Mouse (Mus musculus) stomach, embryonic 16.5 days (tissue): Measurements from ENCODE around the gene Nt5e. TPM values are rescaled to one million over a fixed set of nuclear protein-coding genes. Genes with fewer than 3 reads are reported as not detected.

Source experiments
- ATAC-seq: fragments of 200-750 bp; cut with Nextera tagmentation; 2 replicates; pipeline ENCODE4 v1.8.0; 2017; ENCODE audit warnings: moderate number of reproducible peaks, moderate TSS enrichment; ENCODE audit not compliant: insufficient read depth, low FRiP score
- H3K27ac ChIP-seq: fragments of 300-500 bp; sonication (generic); 2 replicates; pipeline ENCODE4 v1.5.1; 2014; ENCODE audit warnings: low read length
- H3K27me3 ChIP-seq: fragments of 300-500 bp; sonication (generic); 2 replicates; pipeline ENCODE4 v1.6.1; 2014; ENCODE audit warnings: low read length, control low read depth, mixed read lengths; ENCODE audit not compliant: control insufficient read depth, insufficient read depth
- H3K36me3 ChIP-seq: fragments of 300-500 bp; sonication (generic); 2 replicates; pipeline ENCODE4 v1.6.1; 2014; ENCODE audit warnings: low read length; ENCODE audit not compliant: control insufficient read depth, insufficient read depth
- H3K4me1 ChIP-seq: fragments of 300-500 bp; sonication (generic); 2 replicates; pipeline ENCODE4 v1.6.1; 2014; ENCODE audit warnings: low read length, control low read depth, mixed read lengths; ENCODE audit not compliant: control insufficient read depth, insufficient read depth
- H3K4me2 ChIP-seq: fragments of 300-500 bp; sonication (generic); 2 replicates; pipeline ENCODE4 v1.6.1; 2014; ENCODE audit warnings: low read depth, low read length, mixed read lengths
- H3K4me3 ChIP-seq: fragments of 300-500 bp; sonication (generic); replicated peaks from 2 replicates; pipeline ENCODE4 v1.5.1; 2014; ENCODE audit warnings: mild to moderate bottlenecking, low read length
- H3K9ac ChIP-seq: fragments of 300-500 bp; sonication (generic); 2 replicates; pipeline ENCODE4 v1.6.1; 2014; ENCODE audit warnings: low read length
- H3K9me3 ChIP-seq: fragments of 300-500 bp; sonication (generic); replicated peaks from 2 replicates; pipeline ENCODE4 v1.6.1; 2016; ENCODE audit warnings: low read length, control low read depth; ENCODE audit not compliant: control insufficient read depth
- WGBS: fragments of 180-500 bp; shearing (Covaris S2); extraction: QIAGEN DNeasy Blood & Tissue Kit; methylation state at CpG from one replicate; pipeline ENCODE4 v1.1.7; 2014; 5-methylcytosine and 5-hydroxymethylcytosine counted together
- polyA plus RNA-seq: library from polyadenylated mRNA; unstranded; fragments of >200 nt; fragmentation: Nextera tagmentation; extraction: Ambion mirVana; gene quantifications from 2 replicates; pipeline ENCODE4 v1.2.1, GENCODE M21; 2015

The Nt5e gene
- polyA plus RNA-seq, 1 experiment from 2014 or later: 6.5 TPM

DNA sequence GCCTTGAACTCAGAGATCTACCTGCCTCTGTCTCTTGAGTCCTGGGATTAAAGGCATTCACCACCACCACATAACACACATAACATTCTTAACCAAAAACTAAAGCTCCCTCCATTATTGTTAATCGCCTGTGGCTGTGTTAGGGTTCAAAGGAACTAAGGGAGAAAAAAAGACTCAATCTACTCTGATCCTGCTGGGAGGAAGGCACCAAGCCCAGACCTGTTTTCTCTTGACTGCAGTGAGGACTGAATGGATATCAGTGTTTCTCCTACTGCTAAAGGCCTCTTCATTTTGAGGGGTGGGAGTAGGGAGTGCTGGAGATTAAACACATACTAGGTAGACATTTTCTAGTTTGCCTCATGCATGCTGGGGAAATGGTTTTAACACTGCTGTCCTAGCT lies 40.8 kb downstream of the Nt5e start:
- Histone ChIP-seq H3K36me3 (no peaks in the 10 kb centered on the region), H3K9me3 (no peaks in the 10 kb centered on the region), H3K27me3 (no peaks in the 10 kb centered on the region), H3K27ac (no peak overlapping the region), H3K9ac (no peak overlapping the region), H3K4me3 (no peak overlapping the region), H3K4me2 (no peak overlapping the region), H3K4me1 (no peaks in the 10 kb centered on the region)
- WGBS: 70% methylated on average over 1 of the region's 1 CpGs
- no peak for ATAC-seq

DNA sequence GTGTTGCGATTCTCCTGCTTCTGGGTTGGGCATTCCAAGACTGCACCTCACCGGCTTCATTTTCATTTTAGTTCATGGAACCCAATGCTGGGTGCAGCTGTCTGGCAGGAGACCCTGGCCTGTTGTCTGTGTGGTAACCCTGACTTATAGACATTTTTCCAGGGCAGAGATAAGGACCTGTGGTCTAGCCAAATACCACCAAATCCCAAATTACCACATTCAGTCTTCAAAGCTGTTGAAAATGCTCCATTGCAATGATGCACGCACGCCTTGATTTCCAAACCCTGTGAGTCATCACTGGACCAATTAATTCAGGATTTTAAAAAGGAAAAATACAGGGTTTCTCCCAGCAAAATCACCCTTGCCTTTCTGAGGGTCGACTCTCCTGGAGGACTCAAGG lies 41.5 kb downstream of the Nt5e start:
- no peaks in the 10 kb centered on the region for H3K4me1 ChIP-seq

DNA sequence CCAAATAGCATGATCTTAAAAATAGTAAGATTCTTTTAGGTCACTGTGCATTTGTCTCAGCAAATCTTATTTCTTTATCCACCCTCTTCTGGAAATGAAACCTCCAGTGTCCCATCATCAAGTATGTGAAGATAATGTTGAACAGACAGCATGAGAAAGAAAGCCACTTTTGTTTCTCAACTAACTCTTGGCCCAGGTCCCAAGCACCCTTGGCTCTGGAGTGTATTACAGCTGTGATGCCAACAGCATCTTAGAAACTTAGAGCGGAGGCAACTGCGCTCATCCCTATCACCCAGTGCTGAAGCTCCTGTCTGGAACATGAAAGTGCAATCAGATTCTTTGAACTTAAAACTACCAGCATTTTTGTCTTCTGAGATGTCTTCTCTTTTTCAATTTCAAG lies 42.7 kb downstream of the Nt5e start:
- Histone ChIP-seq H3K9ac (no peak overlapping the region), H3K36me3 (no peaks in the 10 kb centered on the region)
- 93% methylated on average over 2 of the region's 2 CpGs for WGBS

More for the DNA sequence above, 41.5 kb downstream of the Nt5e start:
- no peak overlapping the region for H3K27ac ChIP-seq
- H3K9me3 ChIP-seq: no peaks in the 10 kb centered on the region
- WGBS: 89% methylated on average over 5 of the region's 5 CpGs
- no peaks in the 10 kb centered on the region for H3K36me3 ChIP-seq
- ATAC-seq: no peak
- no peak overlapping the region for H3K9ac ChIP-seq
- no peaks in the 10 kb centered on the region for H3K27me3 ChIP-seq
- H3K4me2 ChIP-seq: no peak overlapping the region
- no peak overlapping the region for H3K4me3 ChIP-seq

DNA sequence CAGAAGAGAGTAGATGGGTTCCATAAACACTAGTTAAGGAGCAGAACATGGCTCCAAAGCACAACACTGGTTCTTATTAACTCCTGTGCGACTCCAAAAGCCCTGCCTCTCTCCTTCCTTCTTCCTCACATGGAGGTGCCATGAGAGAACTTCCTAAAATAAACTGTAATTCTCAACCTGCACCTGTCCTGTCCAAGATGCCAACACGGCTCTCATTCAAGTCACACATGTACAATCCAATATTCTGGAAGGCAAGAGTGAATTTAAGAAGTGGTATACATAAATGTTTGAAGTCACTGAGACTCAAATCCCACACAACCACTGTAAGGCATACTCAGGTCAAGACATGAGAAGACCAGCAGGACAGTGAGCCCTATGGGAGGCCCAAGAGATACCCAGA lies 44.2 kb downstream of the Nt5e start:
- no peak for ATAC-seq
- WGBS: 85% methylated on average over 2 of the region's 2 CpGs
- no peak overlapping the region for H3K4me2 ChIP-seq
- no peaks in the 10 kb centered on the region for H3K36me3 ChIP-seq
- no peaks in the 10 kb centered on the region for H3K9me3 ChIP-seq
- H3K27ac ChIP-seq: no peak overlapping the region
- no peak overlapping the region for H3K4me3 ChIP-seq
- no peak overlapping the region for H3K9ac ChIP-seq
- H3K4me1 ChIP-seq: no peaks in the 10 kb centered on the region
- no peaks in the 10 kb centered on the region for H3K27me3 ChIP-seq

More for the DNA sequence above, 42.7 kb downstream of the Nt5e start:
- Histone ChIP-seq H3K27me3 (no peaks in the 10 kb centered on the region), H3K4me3 (no peak overlapping the region), H3K4me2 (no peak overlapping the region), H3K9me3 (no peaks in the 10 kb centered on the region), H3K4me1 (no peaks in the 10 kb centered on the region), H3K27ac (no peak overlapping the region)
- ATAC-seq: no peak

DNA sequence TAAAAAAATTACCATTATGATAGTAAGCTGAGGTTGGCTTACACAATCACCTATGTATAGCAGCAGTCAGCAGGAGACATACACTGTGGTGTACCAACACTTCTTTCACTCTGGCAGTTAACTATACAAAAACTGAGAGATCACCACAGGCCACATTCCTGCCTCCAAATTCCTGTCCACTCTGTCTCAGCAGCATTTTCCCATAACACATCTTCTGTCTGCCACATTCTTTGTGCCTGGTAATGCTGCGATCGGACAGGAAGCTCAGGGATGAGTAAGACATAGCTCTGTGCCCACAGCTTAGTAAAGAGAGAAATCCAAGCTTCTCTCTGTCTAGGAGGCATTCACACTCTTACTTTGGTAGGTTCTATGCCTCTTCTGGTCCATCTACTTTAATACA lies 46.0 kb downstream of the Nt5e start:
- Histone ChIP-seq H3K27me3 (no peaks in the 10 kb centered on the region), H3K9ac (no peak overlapping the region), H3K4me3 (no peak overlapping the region), H3K4me2 (no peak overlapping the region), H3K9me3 (no peaks in the 10 kb centered on the region), H3K36me3 (no peaks in the 10 kb centered on the region), H3K27ac (no peak overlapping the region), H3K4me1 (no peaks in the 10 kb centered on the region)
- ATAC-seq: no peak
- 79% methylated on average over 2 of the region's 2 CpGs for WGBS

DNA sequence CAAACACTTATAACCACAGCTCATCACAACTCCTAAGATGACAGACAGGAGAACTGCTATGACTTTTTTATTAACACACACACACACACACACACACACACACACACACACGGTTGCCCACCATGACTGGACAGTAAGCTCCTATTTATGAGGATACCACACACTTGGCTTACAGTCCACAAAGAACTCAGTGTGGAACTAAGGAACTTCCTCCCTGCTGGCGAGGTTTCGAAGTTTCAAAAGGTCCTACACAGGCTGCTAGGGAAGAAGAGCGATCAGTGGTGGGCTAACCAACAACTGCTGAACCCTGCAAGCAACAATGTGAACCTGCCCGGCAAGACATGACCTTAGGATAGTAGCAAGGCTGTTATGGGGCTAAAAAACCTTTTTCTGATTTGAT lies 50.5 kb downstream of the Nt5e start:
- 85% methylated on average over 5 of the region's 5 CpGs for WGBS
- no peak overlapping the region for H3K4me3 ChIP-seq

DNA sequence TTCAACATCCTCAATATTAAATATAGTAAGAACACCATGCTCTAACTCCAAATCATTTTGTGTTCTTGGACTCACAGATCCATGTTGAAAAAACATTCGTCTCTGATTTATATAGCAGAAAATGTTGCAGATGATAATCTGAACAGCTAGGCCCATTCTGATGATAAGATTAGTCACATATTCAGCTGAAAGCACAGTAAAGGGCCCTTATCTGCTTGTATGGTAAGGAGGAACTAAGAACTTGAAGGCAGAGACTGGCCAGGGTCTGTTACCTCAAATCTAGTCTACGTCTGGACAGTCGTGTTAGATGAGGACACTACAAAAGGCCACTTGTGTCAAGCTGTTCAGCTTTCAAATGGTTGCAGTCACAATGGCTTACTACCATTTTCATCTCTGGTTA lies 52.1 kb downstream of the Nt5e start:
- Histone ChIP-seq H3K4me3 (no peak overlapping the region), H3K27me3 (no peaks in the 10 kb centered on the region), H3K4me2 (no peak overlapping the region), H3K36me3 (peaks cover 6% of the 10 kb centered on the region; the same call in 1 of the 2 replicates), H3K27ac (no peak overlapping the region), H3K9me3 (no peaks in the 10 kb centered on the region), H3K9ac (no peak overlapping the region), H3K4me1 (no peaks in the 10 kb centered on the region)
- 80% methylated on average over 3 of the region's 3 CpGs for WGBS
- ATAC-seq: no peak

More for the DNA sequence above, 50.5 kb downstream of the Nt5e start:
- no peak overlapping the region for H3K9ac ChIP-seq
- H3K27ac ChIP-seq: no peak overlapping the region
- H3K4me2 ChIP-seq: no peak overlapping the region
- H3K4me1 ChIP-seq: no peaks in the 10 kb centered on the region
- H3K9me3 ChIP-seq: no peaks in the 10 kb centered on the region
- no peaks in the 10 kb centered on the region for H3K27me3 ChIP-seq
- H3K36me3 ChIP-seq: 0 out of 2 replicates have a peak, but pooled peaks cover 5% of the 10 kb centered on the region
- ATAC-seq: no peak

DNA sequence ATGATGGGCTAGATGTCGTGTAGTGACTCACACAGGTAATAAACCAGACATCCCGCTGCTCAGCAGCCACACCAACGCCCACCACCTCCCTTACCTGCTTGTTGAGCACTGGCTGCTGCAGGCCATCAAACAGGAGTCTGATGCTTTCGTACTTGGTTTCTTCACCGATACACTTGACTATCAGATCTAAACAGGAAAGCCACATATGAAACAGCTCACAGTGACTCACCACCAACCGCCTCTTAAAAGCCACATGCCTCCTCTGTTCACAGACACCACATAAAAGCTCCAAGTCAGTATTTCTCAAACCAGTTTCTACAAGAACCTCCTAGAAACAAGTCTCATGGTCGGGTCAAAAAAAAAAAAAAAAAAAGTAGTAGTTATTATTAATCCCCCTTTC lies 53.1 kb downstream of the Nt5e start:
- no peak overlapping the region for H3K9ac ChIP-seq
- no peaks in the 10 kb centered on the region for H3K9me3 ChIP-seq
- no peak overlapping the region for H3K27ac ChIP-seq
- H3K4me2 ChIP-seq: no peak overlapping the region
- H3K36me3 ChIP-seq: peaks cover 10% of the 10 kb centered on the region
- H3K27me3 ChIP-seq: no peaks in the 10 kb centered on the region
- no peak overlapping the region for H3K4me3 ChIP-seq
- H3K4me1 ChIP-seq: no peaks in the 10 kb centered on the region
- 64% methylated on average over 7 of the region's 7 CpGs for WGBS
- no peak for ATAC-seq

DNA sequence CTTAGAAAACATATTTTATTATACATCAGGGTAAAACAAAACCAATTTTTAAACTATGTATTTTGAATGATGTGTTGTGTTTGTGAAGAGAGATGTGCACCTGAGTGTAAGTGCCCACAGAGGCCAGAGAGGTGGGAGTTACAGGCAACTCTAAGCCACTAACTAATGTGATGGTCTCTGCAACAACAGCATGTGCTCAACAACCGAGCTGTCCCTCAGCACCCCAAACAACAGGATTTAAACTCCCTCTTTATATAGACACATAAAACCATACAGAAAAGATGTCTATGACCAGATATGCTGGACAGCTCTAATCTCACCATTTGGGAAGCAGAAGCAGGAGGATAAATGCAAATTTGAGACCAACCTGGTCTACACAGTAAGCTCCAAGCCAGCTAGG lies 53.5 kb downstream of the Nt5e start:
- Histone ChIP-seq H3K4me1 (no peaks in the 10 kb centered on the region), H3K27me3 (no peaks in the 10 kb centered on the region), H3K4me3 (no peak overlapping the region), H3K4me2 (no peak overlapping the region), H3K27ac (no peak overlapping the region), H3K9me3 (no peaks in the 10 kb centered on the region), H3K36me3 (peaks cover 10% of the 10 kb centered on the region), H3K9ac (no peak overlapping the region)
- WGBS: 81% methylated on average over 1 of the region's 1 CpGs
- no peak for ATAC-seq

DNA sequence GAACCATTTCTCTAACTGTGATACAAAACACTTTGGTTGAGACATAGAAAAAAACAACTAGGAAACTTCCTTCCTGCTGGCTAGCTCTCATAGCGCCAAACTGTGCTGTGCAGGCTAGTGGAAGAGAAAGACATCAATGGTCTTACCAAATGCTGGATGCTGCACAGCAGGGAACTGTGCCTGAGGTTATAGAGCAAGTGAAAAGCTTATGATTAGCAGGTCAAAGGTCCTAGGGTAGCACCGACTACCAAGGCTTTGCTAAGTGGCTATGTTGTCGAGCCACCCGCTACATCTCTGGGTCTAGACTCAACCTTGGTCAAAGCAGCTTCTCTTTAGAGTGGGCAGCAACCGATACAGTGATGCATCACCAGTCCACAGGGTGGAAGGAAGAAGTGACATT lies 61.8 kb downstream of the Nt5e start:
- Histone ChIP-seq H3K9me3 (no peaks in the 10 kb centered on the region), H3K27me3 (no peaks in the 10 kb centered on the region), H3K4me2 (no peak overlapping the region), H3K4me3 (no peak overlapping the region), H3K27ac (no peak overlapping the region), H3K36me3 (peaks cover 10% of the 10 kb centered on the region), H3K9ac (no peak overlapping the region), H3K4me1 (no peaks in the 10 kb centered on the region)
- no peak for ATAC-seq
- 93% methylated on average over 5 of the region's 5 CpGs for WGBS
